Mouse (Mus musculus) limb, embryonic 13.5 days (tissue): ENCODE data around the gene Actr10. TPM values are rescaled to one million over a fixed set of nuclear protein-coding genes. Genes with fewer than 3 reads are reported as not detected.

Experiments used
- ATAC-seq: fragments of 200-750 bp; cut with Nextera tagmentation; 2 replicates; pipeline ENCODE4 v1.8.0; 2017; ENCODE audit warnings: low read depth, moderate number of reproducible peaks, moderate TSS enrichment; ENCODE audit not compliant: low FRiP score
- H3K27ac ChIP-seq: fragments of 300-500 bp; sonication (generic); 2 replicates; pipeline ENCODE4 v1.5.1; 2015; ENCODE audit warnings: inconsistent platforms, mild to moderate bottlenecking, moderate library complexity
- H3K27me3 ChIP-seq: fragments of 300-500 bp; sonication (generic); 2 replicates; pipeline ENCODE4 v1.6.1; 2015; ENCODE audit warnings: mild to moderate bottlenecking, inconsistent platforms
- H3K36me3 ChIP-seq: fragments of 300-500 bp; sonication (generic); 2 replicates; pipeline ENCODE4 v1.6.1; 2015; ENCODE audit warnings: inconsistent platforms, mild to moderate bottlenecking, moderate library complexity
- H3K4me1 ChIP-seq: fragments of 300-500 bp; sonication (generic); 2 replicates; pipeline ENCODE4 v1.6.1; 2015; ENCODE audit warnings: inconsistent platforms
- H3K4me2 ChIP-seq: fragments of 300-500 bp; sonication (generic); replicated peaks from 2 replicates; pipeline ENCODE4 v1.6.1; 2015; ENCODE audit warnings: inconsistent platforms, mild to moderate bottlenecking, moderate library complexity
- H3K4me3 ChIP-seq: fragments of 300-500 bp; sonication (generic); 2 replicates; pipeline ENCODE4 v1.5.1; 2015; ENCODE audit warnings: moderate library complexity, mild to moderate bottlenecking, inconsistent platforms
- H3K9ac ChIP-seq: fragments of 300-500 bp; sonication (generic); 2 replicates; pipeline ENCODE4 v1.6.1; 2015; ENCODE audit warnings: mild to moderate bottlenecking, inconsistent platforms
- H3K9me3 ChIP-seq: fragments of 300-500 bp; sonication (generic); 2 replicates; pipeline ENCODE4 v1.6.1; 2016; ENCODE audit warnings: inconsistent platforms
- WGBS: fragments of 180-500 bp; shearing (Covaris S2); methylation state at CpG from one replicate; pipeline ENCODE4 v1.1.7; 2015; 5-methylcytosine and 5-hydroxymethylcytosine counted together
- polyA plus RNA-seq: library from polyadenylated mRNA; unstranded; fragments of >200 nt; fragmentation: Nextera tagmentation; extraction: Ambion mirVana; gene quantifications from 2 replicates; pipeline ENCODE4 v1.2.1, GENCODE M21; 2015

Actr10 gene
- polyA plus RNA-seq = 244 and 273 TPM in 2 replicates

DNA sequence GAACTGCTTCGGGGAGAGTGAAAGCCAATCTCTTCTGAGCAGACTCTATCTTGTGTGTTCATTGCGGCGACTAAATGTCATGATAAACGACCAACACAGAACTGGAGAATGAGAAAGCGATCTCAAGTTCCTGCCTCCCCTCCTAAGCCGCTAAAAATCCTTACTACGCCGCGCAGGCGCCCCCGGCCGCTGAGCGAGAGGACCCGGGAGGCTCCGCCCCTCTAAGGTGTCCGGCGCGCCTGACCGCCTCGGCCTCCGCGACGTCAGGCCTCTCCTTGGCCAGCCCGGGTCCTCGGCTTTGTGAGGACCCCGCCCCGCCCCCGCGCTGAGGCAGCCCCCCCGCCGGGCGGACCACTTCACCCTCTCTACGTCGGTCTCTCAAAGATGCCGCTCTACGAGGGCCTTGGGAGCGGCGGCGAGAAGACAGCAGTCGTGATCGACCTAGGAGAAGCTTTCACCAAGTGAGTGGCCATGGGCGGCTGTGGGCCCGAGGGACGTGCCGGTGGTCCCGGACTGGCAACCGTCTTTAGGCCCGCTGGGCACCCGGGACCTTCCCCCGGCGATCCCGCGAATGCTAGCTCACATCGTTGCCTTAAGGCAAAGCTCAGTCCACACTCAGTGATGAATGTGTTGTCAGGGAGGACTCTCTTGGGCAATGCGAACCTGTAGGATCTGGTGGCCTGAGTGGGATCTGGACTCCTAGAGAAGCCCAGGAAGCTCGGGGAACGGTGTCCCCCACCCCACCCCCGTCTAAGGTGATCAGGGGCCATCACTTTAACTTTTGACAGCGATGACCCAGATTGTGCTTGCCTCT is at the start of gene Actr10:
Gene Actr10, plus strand, starts transcription at position 287 of the 814 bp plus-strand sequence.
- under 1% methylated on average over 59 of the region's 59 CpGs for WGBS
- peak; percentile 97 for ATAC-seq
- Histone ChIP-seq H3K9ac (peak within 1 kb of the TSS; percentile 93), H3K4me1 (peaks cover 11% of the 10 kb centered on the region), H3K4me3 (peak within 1 kb of the TSS; percentile 92), H3K27me3 (no peaks in the 10 kb centered on the region), H3K4me2 (peak within 1 kb of the TSS; percentile 71), H3K9me3 (no peaks in the 10 kb centered on the region), H3K36me3 (peaks cover 17% of the 10 kb centered on the region), H3K27ac (peak within 1 kb of the TSS; percentile 91)

DNA sequence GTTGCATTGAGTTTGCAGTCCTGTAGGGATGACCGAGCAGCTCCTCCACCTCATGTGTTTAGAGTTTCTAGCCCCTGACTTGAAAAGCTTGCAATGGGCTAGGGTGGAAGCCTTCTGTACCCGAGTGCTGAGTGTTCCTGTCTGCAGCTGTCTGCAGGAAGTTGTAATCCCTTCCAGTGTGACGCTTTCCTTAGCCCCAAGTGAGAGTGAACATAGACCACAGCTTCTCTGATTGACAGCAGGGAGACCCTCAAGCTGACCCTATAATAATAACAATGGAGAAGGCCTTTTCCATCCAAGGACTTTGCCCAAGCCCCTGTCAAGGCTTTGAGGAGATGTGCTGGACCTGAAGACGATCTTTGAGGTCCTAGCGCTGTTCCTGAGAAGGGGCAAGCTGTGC is 47.3 kb upstream of the Actr10 start:
- no peaks in the 10 kb centered on the region for H3K27me3 ChIP-seq

DNA sequence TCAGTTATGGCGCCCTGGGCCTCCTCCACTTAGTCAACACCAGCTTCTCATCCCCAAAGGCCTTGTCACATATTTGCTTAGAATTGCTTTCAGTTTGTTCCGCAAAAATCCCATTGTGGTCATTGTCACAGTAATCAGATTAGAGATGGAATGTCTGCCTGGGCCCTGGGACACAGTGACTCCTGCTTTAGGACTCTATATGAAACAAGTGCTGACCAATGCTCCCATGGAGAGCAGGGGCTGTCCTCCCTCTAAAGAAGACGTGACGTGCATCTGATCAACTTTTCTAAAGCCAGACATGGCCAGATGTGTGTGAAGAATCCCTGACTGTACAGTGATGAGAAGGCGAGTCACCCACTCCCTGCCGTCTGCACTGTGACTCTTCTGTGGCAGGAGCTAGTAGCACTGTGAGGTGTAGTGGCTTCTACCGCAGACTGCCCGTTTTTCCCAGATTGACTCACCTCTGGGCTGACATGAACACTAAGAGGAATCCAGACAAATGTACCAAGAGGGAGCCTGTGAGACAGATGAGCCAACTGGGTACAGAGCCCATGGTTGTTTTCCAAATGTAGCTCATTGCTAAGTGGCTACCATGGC is 46.7 kb upstream of the Actr10 start:
- 89% methylated on average over 8 of the region's 8 CpGs for WGBS
- Histone ChIP-seq H3K27ac (no peak overlapping the region), H3K36me3 (peaks cover 92% of the 10 kb centered on the region), H3K9me3 (no peaks in the 10 kb centered on the region), H3K4me2 (no peak overlapping the region), H3K9ac (no peak overlapping the region), H3K4me3 (no peak overlapping the region), H3K27me3 (no peaks in the 10 kb centered on the region), H3K4me1 (no peaks in the 10 kb centered on the region)
- ATAC-seq = no peak

More for the DNA sequence above, 47.3 kb upstream of the Actr10 start:
- H3K27ac ChIP-seq = no peak overlapping the region
- H3K4me2 ChIP-seq = no peak overlapping the region
- H3K9me3 ChIP-seq = no peaks in the 10 kb centered on the region
- no peak overlapping the region for H3K9ac ChIP-seq
- no peak overlapping the region for H3K4me3 ChIP-seq
- 86% methylated on average over 5 of the region's 5 CpGs for WGBS
- H3K36me3 ChIP-seq = peaks cover 94% of the 10 kb centered on the region
- no peaks in the 10 kb centered on the region for H3K4me1 ChIP-seq
- ATAC-seq = no peak

DNA sequence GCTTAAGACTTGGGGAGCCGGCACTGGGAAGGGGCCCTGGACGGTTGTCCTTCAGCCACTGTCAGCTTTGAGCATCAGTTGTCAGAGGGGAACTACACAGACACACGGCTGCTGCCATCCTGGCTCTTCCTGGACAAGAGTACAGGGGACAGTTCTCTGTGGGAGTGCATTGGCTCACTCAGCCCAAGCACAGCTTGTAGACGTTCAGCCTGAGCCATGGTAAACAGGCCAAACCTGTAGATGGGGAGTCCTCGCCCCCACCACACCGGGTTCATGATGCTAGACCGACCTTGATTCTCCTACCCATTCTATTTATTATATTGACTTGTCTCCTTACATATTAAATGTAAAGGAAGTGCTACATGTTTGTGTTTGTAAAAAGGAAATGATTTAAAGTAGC is 42.4 kb upstream of the Actr10 start:
- no peaks in the 10 kb centered on the region for H3K4me1 ChIP-seq
- no peak overlapping the region for H3K4me2 ChIP-seq
- no peaks in the 10 kb centered on the region for H3K9me3 ChIP-seq
- H3K4me3 ChIP-seq = no peak overlapping the region
- no peak overlapping the region for H3K27ac ChIP-seq
- ATAC-seq = no peak
- 87% methylated on average over 7 of the region's 7 CpGs for WGBS
- no peaks in the 10 kb centered on the region for H3K27me3 ChIP-seq
- H3K36me3 ChIP-seq = peaks cover 93% of the 10 kb centered on the region
- no peak overlapping the region for H3K9ac ChIP-seq

DNA sequence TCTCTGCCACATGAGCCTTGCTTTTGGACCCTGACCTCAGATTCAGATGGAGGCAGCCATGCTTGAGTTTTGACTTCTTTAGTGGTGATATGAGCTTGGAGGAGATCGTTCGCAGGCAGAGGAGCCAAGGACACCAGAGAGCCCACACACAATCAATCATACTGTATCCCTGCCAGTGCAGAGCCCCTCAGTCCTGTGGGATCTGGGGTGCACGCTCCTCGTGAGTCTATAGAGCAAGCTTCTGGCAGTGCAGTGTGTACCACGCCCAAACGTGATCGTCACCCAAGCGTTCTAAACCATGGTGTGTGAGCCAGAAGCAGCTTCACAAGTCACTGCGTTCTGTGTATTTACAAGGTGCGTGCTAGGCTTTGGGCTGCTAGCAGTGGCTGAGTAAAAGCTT is 41.6 kb upstream of the Actr10 start:
- Histone ChIP-seq H3K36me3 (peaks cover 91% of the 10 kb centered on the region), H3K4me3 (no peak overlapping the region), H3K9ac (no peak overlapping the region), H3K4me1 (no peaks in the 10 kb centered on the region), H3K27ac (no peak overlapping the region), H3K4me2 (no peak overlapping the region), H3K27me3 (no peaks in the 10 kb centered on the region), H3K9me3 (no peaks in the 10 kb centered on the region)
- no peak for ATAC-seq
- 87% methylated on average over 10 of the region's 10 CpGs for WGBS

DNA sequence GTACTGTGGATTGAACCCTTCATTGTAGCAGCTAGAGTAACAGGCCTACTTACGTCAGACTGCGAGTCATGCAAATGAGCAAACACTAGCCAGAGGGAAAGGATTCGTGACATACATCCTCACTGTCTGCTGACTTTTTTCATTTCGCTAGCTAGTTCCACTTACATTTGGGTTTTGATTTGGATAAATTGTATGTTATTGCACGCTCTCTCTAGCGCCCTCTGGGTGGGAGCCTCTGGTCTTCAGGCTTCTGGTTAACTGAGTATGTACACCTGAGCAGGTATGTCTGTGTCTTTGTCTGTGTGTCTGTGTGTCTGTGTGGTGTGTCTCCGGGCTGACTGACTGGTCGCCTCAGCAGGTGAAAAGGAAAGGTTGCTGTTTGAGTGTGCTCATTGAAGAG is 40.2 kb upstream of the Actr10 start:
- Histone ChIP-seq H3K4me1 (no peaks in the 10 kb centered on the region), H3K4me2 (no peak overlapping the region), H3K36me3 (peaks cover 89% of the 10 kb centered on the region), H3K4me3 (no peak overlapping the region), H3K27me3 (no peaks in the 10 kb centered on the region), H3K9ac (no peak overlapping the region), H3K9me3 (no peaks in the 10 kb centered on the region), H3K27ac (no peak overlapping the region)
- 83% methylated on average over 8 of the region's 8 CpGs for WGBS
- ATAC-seq = no peak

DNA sequence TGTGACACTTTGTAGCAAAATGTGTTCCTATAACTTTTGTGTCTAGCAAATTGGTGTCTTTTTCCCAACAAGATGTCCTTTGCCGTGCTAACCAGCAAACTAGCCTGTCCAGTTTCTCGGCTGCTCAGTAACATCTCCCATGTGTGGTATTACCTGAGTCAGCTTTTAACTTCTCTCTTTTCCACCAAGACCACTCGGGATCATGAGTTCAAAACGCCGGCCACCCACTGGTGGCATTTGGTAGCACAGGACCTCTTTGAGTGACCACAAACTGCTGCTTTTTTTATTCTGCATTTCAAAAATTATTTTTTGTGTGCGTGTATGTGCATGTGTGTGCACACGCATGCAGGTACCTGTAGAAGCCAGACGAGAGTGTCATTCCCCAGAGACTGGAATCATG is 39.2 kb upstream of the Actr10 start:
- ATAC-seq = no peak
- Histone ChIP-seq H3K36me3 (peaks cover 89% of the 10 kb centered on the region), H3K4me1 (no peaks in the 10 kb centered on the region)

DNA sequence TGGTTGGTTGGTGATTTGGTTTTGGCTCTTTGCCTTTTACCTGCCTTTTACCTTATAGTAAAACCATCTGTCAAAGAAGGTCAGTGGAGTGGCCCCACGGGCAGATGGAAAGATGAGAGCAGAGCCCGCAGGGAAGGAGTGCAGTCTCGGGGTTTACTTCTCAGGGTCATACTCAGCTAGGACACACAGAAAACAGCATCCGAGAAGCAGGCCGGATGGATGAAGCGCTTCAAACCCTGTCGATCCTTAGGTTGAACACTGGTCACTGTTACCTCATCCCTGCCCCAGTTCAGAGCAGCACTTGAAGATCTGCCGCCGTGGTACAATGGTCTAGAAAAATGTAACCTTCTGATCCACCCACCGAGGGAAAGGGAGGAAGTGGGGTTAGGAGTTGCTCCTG is 33.2 kb upstream of the Actr10 start:
- no peak for ATAC-seq
- Histone ChIP-seq H3K9ac (no peak overlapping the region), H3K27ac (no peak overlapping the region), H3K4me1 (peaks cover 11% of the 10 kb centered on the region; the same call in 1 of the 2 replicates), H3K27me3 (no peaks in the 10 kb centered on the region), H3K4me2 (no peak overlapping the region), H3K36me3 (peaks cover 45% of the 10 kb centered on the region), H3K9me3 (peaks cover 5% of the 10 kb centered on the region), H3K4me3 (no peak overlapping the region)
- 90% methylated on average over 10 of the region's 10 CpGs for WGBS

More for the DNA sequence above, 39.2 kb upstream of the Actr10 start:
- H3K27ac ChIP-seq = no peak overlapping the region
- H3K4me2 ChIP-seq = no peak overlapping the region
- H3K9ac ChIP-seq = no peak overlapping the region
- no peaks in the 10 kb centered on the region for H3K9me3 ChIP-seq
- WGBS = 82% methylated on average over 8 of the region's 8 CpGs
- H3K27me3 ChIP-seq = no peaks in the 10 kb centered on the region
- H3K4me3 ChIP-seq = no peak overlapping the region

DNA sequence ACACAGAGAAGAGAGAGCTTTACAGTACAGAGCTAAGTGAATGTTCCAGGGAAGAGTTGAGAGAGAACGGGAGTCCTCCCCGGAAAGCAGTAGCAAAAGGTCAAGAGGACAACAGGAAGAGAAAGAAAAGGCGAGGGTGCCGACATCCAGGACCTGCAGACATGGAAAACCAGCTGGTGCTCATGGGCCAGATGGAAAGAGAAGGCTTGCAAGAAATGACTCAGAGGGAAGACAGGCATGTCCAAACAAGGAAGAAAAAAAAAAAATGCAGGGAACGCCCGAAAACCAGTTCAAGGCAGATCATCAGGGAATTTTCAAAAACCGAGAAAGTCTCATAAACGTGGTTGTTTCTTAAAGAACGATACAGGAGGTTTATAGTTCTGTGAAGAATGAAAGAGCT is 30.8 kb upstream of the Actr10 start:
- Histone ChIP-seq H3K4me3 (no peak overlapping the region), H3K36me3 (peaks cover 26% of the 10 kb centered on the region), H3K9ac (no peak overlapping the region), H3K27me3 (0 out of 2 replicates have a peak, but pooled peaks cover under 1% of the 10 kb centered on the region), H3K27ac (no peak overlapping the region), H3K4me2 (no peak overlapping the region), H3K4me1 (peaks cover 24% of the 10 kb centered on the region; the same call in 1 of the 2 replicates), H3K9me3 (peaks cover 5% of the 10 kb centered on the region)
- 58% methylated on average over 9 of the region's 9 CpGs for WGBS
- ATAC-seq = no peak

DNA sequence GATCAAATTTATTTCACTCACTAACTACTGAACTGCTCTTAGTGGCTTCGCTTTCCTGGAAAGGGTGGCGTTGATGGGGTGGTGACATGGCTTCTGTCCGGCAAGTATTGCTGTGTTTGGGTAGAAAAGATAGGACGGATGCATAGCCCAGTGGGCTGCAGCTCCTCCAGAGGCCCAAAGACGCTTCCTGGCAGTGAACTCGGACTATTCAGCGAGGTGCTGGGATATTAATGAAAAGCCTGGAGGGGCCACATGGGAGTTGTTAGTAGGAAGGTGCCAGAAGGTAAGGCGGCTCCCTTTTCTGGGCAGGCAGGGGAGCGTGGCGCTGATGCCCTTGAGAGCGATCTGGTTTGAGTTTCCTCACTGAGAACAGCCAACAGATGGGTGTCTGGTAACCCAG is 30.0 kb upstream of the Actr10 start:
- 66% methylated on average over 11 of the region's 11 CpGs for WGBS

DNA sequence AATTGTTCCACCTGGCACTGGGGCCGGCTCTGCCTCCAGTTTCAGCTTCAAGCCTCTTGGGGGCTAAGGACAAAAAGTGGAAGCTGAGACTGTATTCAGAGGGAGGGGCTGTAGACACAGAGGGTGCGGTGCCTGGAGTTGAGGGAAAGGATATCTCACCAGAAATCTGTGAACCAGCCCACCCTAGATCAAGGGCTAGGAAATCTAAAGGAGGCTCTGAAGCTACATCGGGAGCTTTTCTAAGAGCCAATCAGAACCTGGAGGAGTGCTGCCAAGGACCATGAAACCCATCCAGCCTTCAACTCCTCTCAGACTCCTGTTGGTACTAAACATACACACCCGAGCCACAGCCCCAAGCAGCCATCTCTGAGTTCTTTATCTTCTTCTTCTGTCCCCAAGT is 29.6 kb upstream of the Actr10 start:
- WGBS = 57% methylated on average over 4 of the region's 4 CpGs
- Histone ChIP-seq H3K36me3 (peaks cover 15% of the 10 kb centered on the region), H3K4me3 (no peak overlapping the region), H3K4me2 (no peak overlapping the region), H3K4me1 (peaks cover 24% of the 10 kb centered on the region; the same call in 1 of the 2 replicates), H3K27ac (no peak overlapping the region), H3K9me3 (peaks cover 5% of the 10 kb centered on the region), H3K27me3 (0 out of 2 replicates have a peak, but pooled peaks cover 3% of the 10 kb centered on the region), H3K9ac (no peak overlapping the region)
- ATAC-seq = no peak

More for the DNA sequence above, 30.0 kb upstream of the Actr10 start:
- Histone ChIP-seq H3K4me3 (no peak overlapping the region), H3K4me1 (peaks cover 24% of the 10 kb centered on the region; the same call in 1 of the 2 replicates), H3K4me2 (no peak overlapping the region), H3K9me3 (peaks cover 5% of the 10 kb centered on the region), H3K27ac (no peak overlapping the region), H3K36me3 (peaks cover 20% of the 10 kb centered on the region), H3K27me3 (0 out of 2 replicates have a peak, but pooled peaks cover 3% of the 10 kb centered on the region), H3K9ac (no peak overlapping the region)
- no peak for ATAC-seq

DNA sequence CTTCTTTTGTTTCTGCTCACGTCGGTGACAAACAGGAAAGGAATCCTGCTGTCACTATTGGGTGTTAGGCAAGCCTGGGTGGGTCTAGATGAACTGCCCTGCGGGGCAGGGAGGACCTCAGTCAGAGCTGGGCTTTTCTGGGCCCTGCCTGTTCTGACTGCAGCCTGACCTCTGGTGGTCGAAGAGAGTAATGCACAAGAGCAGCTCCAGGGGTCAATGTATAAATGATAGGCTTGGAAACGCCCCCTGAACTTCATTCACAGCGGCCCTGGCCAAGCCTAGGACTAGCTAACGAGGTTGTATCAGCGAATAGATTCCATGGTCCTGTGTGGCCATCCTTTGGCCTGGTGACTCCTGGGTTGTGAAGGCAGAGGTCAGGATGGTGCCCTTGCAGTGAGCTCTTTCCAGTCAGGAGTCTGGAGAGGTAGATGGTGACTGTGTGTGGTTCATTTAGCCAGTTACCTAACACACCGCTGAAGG is 27.4 kb upstream of the Actr10 start:
- Histone ChIP-seq H3K4me3 (no peak overlapping the region), H3K4me2 (no peak overlapping the region), H3K9me3 (peaks cover 5% of the 10 kb centered on the region), H3K4me1 (peaks cover 24% of the 10 kb centered on the region; the same call in 1 of the 2 replicates), H3K27ac (no peak overlapping the region), H3K27me3 (0 out of 2 replicates have a peak, but pooled peaks cover 3% of the 10 kb centered on the region), H3K36me3 (no peaks in the 10 kb centered on the region), H3K9ac (no peak overlapping the region)
- peak; percentile 46; the same call in 1 of the 2 replicates for ATAC-seq
- WGBS = 9% methylated on average over 9 of the region's 9 CpGs
